Mouse (Mus musculus) cerebellum, postnatal 25 days (tissue): ENCODE measurements around the gene Vmn1r85.
"Not testable (repeated sequence)": the region's sequence is repeated elsewhere in the genome, so short reads cannot be mapped to it uniquely, and the experiment has no call there.

Experiments used
- DNase-seq, 2 experiments: peaks; one replicate each; pipeline ENCODE4 v3.0.0; 2021; ENCODE audit warnings: mixed read lengths in 2 of 2

The Vmn1r85 gene

DNA sequence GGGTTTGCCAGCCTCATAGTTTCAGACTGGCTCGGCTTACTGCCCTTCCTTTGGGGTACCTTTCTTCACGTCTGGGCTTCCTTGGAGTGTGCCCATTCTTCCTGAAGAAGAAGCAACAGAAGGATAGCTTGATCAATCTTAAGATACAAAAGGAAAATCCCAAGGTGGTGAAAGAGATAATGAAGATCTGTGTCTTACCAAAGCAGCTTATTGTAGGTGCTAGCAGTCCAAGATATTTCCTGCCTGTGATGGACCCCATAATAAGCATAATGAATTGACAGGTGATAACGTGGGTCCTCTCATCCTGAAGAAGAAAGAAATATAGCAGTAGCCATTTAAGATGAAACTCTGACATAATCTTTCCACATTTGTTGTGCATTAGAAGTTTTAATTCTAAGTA is at the start of gene Vmn1r85:
TSS of gene Vmn1r85 (minus strand) at position 101 of the 400 bp plus-strand sequence.
- DNase-seq = no peak

DNA sequence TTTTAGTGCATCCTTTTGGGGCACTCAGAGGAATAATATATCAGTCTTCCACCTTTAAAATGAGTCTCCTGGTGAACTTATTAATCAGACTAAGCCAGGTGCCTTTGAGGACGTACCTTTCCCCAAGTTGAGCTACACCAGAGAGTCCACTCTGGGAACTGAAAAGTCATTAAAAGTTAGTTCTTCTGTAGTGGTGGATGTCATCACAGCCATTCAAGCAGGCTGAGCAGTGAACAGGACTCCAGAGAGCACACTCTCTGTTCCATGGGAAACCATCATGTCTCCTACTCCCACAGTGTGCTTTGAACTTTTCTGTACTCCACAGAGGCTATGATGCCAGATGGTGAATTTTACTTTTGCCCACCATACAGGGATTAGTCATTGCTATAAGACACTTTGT is 45.1 kb upstream of the Vmn1r85 start, which contains the start of gene Vmn1r87:
TSS of gene Vmn1r87 (minus strand) at position 101 of the 400 bp plus-strand sequence.
- no peak for DNase-seq

DNA sequence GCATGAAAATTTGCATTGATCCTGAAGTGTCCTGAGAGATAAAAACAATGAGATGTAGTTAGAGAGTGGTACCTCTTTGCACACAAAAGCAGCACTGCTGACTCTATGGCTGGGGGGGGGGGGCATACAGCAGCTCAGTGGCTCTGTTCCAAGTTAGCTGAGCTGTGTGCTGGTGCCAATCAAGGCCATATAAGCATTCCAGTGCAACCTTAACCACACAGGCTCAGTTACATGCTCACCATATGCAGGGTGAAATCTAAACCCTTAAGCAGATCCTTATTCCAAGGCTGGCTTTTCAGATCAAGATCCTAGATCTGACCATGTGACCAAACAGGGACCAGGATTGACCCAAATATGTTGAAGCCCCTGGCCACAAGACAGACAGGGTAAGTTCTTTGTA is 42.4 kb upstream of the Vmn1r85 start:
- no peak for DNase-seq

DNA sequence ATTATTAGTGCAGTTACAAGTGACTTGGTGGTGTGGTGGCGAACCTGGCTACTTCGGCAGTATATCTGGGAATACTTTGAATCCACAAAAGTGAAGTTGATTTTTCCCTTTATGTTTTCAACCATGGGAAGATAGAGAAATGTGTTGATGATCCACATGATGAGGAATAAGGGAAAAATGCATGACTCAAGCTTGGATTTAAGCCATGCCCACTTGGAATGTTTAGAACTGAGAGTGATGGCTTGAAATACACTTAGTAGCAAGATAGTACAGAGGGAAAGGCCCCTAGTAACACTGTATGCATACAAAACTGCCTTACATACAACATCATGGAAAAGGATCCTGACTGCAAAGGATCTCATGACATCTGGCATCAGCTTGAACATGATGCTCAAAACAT is 36.9 kb upstream of the Vmn1r85 start:
- no peak for DNase-seq

DNA sequence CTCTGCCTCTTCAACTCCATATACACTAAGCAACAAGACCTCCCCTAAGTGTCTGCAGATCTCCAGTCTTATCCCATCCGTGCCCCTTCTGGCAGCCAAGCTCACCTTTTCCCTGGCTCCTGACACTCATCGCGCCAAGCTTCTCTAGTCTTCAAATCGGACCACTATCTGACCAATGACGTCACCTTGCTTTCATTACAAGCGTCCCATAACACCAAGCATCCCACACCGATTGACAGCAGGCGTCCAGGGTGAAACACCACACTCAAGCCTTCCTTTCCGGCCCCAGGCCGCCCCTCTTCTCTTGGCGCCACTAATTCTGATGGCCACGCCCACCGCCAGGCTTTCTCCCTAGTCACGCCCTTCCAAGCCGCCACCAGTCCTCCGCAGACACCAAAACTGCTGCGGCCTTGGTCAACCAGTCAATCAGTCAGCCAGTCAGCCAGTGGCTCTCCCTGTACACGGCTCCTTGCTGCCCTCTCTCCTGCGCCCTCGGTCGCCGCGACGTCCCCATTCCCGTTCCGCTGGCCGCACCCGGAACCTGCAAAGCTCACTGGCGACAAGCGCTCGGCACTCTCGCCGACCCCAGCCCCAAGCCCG is 28.7 kb upstream of the Vmn1r85 start:
- DNase-seq = peak in 1 of 2 experiments; percentile 8

DNA sequence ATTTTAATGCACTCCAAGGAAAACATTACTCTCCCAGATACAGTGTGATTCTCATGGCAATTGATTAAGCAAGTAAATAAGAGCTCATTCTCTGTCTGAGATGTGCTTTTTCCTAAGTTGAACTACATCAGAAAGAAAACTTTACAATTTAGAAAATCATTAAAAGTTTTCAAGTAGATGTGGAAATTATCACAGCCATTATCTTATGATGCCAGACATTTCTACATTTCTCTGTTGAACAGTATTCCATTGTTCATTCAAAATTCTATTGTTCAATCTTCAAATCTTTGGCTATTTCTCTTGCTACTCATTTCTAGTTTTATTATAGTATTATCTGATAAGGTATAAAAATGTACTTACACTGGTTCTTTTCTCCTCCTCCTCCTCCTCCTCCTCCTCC is 24.8 kb upstream of the Vmn1r85 start, which contains the start of gene Vmn1r86:
TSS of gene Vmn1r86 (minus strand) at position 101 of the 400 bp plus-strand sequence.
- no peak for DNase-seq

DNA sequence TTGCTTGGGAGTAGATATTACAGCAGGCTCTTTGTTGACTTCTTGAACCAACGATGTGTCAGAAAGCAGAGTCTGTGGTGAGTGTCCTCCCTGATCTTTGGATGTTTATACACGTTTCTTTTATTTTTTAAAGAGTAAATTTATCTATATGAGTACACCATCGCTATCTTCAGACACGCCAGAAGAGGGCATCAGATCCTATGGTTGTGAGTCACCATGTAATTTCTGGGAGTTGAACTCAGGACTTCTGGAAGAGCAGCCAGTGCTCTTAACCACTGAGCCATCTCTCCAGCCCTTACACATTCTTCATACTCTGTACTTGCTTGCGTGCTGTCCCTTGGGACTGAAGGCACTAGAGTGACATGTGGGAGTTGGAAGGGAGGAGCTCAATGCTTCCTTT is 22.7 kb downstream of the Vmn1r85 start:
- no peak for DNase-seq

DNA sequence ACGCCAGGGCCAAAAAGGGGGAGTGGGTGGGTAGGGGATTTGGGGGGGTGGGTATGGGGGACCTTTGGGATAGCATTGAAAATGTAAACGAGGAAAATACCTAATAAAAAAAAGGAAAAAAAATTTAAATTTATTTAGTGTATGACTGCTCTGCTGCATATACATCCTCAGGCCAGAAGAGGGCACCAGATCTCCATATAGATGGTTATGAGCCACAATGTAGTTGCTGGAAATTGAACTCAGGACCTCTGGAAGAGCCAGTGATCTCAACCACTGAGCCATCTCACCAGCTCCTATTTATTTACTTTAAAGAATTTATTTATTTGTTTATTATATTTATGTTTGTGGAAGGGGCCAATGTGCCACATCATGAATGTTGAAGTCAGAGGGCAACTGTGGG is 31.6 kb downstream of the Vmn1r85 start:
- DNase-seq = not testable (repeated sequence)

DNA sequence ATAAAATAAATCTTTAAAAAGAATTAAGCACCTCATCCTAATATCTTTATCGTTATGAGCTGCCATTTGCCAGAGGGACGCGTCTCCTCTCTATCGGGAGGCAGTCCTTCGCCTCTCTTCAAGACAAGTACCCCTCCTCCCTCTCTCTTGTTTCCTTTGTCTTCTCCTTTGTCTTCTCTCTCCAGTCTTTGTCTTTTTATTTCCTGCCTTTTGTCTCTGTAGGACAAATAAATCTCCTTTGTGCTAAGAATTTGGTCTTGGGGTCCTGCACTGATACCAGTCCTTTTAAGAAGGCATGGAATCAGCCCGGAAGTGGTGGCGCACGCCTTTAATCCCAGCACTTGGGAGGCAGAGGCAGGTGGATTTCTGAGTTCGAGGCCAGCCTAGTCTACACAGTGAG is 35.4 kb downstream of the Vmn1r85 start:
- DNase-seq = no peak

DNA sequence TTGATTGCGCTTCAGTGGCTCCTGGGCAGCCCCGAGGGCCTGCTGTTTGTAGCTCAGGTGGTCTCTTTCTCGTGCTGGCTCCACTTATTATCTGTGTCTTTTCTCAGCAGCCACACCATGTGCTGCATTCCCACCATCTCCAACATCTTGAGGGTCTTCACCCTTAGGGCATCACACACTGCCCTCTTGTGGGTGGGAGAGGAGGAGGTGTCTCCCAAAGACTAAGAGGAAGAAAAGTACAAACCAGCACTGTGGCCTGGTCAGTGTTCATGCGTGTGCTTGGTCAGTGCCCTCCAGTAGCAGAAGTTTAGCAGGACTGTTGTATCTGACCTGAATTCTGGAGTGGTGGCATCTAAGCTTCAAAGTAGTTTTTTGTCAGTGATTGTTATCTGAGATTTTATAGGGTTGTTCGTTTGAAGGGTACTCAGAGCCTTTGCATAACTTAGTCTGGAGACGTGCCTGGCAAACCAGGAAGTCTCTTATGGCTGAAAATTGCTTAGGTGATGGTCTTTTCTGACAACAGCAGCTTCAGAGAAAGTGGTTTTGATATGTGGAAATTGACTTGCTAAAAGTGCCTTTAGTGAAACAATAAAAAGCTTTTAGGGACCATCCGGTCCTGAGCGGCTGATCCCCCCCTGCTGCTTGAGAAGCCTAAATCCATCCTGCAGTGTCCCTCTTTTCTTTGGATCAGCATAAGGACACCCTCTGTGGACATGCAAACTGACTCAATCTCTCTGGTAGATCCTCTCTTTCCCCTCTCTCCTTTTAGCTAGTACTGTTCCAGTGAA is 37.9 kb downstream of the Vmn1r85 start:
- DNase-seq = no peak

DNA sequence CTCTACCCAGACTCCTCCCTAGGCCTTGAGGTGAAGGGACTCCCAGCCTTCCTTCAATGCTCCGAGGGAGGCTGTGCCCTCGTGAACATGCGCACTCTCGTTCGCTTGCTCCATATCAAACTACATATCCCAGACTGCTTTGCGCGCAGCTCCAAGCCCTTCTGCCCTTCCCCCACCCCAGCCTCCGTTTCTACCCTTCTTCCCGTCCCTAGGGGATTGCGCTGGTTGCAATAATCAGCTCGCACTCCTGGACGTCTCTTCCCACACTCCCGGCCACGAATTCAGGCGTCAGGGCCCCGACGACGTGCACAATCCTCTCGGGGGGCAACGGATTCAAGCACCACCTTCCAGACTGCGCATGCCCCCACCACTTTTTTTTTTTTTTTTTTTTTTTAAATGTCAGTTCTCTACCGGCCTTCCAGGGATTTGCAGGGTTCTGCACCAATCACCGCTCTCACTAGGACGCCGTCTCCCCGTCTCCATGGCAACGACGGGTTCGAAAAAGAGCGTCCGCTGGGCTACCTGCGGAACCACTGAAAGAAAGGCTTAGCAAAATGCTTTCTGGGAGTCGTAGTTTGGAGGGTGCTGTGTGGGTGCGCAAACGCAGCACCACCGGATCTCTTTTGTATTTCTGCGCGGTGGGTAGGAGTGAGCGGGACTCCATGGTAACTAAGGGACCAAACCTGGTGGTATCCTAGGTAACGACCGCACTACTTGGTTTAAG is 40.5 kb downstream of the Vmn1r85 start, which contains the start of gene Mzf1:
TSS of gene Mzf1 (minus strand) at position 478 of the 724 bp plus-strand sequence.
- peak; percentile 95 to 97 for DNase-seq

DNA sequence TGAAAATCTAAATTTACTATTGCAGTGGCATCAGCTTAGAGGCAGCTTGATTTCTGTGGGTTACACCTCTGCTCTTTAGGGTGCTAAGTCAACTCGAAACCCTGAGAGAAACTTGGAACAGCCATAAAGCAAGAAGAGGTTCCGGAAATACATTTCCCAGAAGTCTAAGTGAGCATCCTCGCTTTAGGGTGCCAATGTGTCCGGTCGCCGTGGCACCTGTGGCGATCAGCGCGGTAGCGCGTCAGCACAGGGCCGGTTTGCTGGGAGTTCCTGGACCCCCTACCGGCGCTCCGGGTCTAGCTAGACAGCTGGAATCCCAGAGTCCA is 41.0 kb downstream of the Vmn1r85 start:
- no peak for DNase-seq

DNA sequence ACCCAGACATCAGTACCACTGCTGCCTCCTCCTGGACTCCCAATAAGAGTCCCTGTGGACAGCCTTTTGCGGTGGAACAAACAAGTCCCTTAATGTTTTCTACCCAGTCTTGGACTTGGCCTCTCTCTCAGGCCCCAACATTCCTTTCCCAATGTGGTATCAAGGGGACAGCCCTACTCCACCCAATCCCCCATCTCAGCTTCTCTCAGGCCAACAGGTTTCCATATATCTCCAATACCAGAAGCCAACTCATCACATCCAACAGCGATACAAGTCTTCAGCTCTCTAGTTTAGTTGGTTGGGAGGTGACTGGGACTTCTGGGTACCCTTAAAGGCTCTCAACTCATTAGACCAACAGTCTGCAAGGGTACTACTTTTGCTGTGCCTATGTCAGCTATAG is 41.5 kb downstream of the Vmn1r85 start:
- peak in 1 of 2 experiments; percentile 1 for DNase-seq

DNA sequence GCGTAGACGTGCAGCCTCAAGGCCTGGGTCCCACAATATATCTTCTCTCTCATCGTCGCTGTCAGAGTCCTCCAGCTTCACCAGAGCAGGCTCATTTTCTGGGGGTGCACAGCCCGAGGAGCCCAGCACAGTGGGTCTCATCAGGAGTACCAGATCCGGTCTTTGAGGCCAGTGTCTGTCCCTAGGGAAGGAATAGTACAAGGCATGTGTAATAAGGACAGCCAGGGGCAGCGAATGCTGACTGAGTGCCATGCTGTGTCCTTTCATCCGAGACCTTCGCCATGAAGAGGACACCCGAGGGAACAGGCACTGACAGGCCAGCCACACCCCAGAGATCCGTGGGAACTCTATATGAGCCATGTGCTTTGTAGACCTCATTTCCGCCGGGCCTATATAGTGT is 42.0 kb downstream of the Vmn1r85 start:
- DNase-seq = peak in 1 of 2 experiments; percentile 3

DNA sequence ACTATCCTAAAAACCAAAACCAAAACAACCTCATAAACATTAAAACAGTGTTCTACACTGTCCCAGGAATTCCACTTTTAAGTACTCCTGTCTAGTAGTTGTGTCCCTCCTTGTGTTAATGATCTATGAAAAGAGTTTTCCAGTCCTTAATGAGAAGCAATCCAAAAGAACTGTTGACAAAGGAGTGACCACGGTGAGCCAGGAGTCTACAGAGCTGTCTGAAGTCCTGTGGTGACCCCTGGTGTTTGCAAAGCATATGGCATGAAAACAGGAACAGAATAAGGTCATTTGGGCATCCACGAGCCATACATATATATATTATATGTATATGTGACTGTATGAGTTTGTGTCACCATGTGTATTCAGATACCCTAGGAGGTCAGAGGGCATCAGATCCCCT is 48.9 kb downstream of the Vmn1r85 start:
- peak in 1 of 2 experiments; percentile 74 for DNase-seq

DNA sequence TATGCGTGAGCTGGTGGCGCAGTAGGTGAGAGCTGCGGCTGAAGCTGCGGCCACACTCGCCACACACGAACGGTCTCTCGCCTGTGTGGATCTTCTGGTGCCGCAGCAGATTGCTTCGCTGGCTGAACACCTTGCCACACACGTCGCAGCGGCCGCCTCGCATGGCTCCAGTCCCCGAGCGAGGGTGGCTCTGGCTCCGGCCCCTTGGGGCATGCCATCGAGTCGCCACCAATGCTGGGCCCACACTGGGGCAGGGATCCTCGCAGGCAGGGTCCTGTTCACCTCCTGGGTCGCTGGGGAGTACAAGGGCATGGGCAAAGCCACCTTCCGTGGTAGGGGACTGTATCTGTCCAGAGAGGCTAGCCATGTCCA is 50.7 kb downstream of the Vmn1r85 start:
- DNase-seq = no peak

DNA sequence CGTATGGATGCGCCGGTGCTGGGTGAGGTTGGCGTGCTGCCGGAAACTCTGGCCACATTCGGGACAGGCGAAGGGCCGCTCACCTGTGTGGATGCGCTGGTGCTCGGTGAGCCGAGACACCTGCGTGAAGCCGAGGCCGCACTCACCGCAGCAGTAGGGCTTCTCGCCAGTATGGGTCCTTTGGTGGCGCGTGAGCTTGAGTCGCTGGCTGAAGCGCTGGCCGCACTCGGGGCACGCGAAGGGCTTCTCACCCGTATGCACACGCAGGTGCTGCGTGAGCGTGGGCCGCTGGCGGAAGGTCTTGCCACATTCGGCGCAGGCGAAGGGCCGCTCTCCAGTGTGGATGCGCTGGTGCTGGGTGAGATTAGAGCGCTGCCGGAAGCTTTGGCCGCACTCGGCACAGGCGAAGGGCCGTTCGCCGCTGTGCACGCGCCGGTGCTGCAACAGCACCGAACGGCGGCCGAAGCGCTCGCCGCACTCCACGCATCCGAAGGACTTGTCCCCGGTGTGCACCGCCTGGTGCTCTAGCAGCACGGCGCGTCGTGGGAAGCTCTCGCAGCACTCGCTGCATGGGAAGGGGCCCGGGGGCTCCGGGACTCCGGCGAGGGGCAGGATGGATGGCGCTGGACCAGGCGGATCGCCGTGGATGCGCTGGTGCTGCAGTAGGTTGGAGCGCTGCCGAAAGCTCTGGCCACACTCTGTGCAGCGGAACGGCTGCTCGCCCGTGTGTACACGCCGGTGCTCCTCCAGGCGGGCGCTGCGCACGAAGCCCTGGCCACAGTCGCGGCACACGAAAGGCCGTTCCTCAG is 51.3 kb downstream of the Vmn1r85 start:
- DNase-seq = peak; percentile 89

DNA sequence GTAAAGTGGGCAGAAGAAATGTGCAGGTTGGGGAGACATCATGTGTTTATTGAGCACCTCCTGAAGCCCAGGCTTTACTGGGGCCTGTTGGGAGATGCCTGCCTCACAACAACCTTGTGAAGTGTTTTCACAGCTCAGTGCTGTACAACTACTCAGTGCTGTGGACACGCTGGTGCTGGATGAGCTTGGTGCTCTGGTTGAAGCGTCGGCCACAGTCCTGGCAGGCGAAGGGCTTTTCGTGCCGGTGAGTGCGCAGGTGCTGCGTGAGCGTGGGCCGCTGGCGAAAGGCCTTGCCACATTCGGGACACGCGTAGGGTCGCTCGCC is 51.9 kb downstream of the Vmn1r85 start:
- DNase-seq = peak; percentile 84

DNA sequence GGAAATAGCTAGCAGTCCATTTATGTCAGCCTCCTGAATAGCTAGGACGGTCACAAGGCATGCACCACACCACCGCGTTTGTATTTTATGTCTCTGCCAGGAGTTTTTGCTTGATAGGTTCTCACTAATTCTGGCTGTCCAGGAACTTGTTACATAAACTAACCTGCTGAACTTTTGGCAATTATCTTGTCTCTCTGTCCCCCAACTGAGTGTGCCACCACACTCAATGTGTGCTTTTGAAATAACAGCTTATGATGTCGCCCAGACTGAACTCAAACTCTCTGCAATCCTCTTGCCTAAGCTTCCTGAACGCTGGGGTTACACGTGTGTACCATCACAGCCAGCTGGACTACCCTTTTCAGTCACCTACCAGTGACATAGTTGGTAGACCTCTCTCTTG is 52.5 kb downstream of the Vmn1r85 start:
- peak in 1 of 2 experiments; percentile 9 for DNase-seq

DNA sequence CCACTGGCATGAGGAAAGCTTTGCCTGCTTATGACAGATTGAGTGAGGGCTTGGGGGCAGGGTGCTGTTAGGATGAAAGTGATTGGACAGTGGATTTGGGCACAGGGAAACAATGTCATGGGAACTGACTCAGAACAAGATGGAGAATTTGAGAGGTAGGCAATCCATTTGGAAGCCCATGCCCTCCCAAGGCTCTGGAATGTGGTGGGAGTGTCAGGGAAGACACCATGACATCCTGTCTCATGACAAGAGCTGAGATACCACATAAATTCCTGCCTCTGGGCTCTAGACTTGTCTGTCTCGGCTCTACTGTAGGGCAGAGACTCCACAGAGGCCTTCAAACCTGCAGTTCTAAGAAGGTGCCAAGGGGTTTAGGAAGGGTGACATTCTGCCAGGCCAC is 53.7 kb downstream of the Vmn1r85 start:
- no peak for DNase-seq

DNA sequence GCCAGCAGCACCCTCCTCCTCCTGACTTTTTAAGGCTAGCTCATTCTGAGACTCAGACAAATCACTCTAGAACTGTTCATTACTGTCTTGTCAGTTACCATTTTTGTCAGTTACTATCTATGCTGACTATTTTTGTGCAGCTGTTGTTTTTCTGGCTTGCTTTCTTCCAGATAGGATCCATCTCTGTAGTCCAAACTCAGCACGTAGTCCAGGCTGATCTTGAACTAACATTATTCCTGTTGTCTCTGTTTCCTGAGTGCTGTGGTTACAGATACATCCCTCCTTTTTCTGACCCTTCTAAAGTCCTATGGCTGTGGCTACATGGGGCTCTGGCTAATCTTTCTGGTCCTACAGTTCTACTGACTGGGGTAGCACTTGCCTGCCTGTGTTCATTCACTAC is 55.8 kb downstream of the Vmn1r85 start:
- no peak for DNase-seq

DNA sequence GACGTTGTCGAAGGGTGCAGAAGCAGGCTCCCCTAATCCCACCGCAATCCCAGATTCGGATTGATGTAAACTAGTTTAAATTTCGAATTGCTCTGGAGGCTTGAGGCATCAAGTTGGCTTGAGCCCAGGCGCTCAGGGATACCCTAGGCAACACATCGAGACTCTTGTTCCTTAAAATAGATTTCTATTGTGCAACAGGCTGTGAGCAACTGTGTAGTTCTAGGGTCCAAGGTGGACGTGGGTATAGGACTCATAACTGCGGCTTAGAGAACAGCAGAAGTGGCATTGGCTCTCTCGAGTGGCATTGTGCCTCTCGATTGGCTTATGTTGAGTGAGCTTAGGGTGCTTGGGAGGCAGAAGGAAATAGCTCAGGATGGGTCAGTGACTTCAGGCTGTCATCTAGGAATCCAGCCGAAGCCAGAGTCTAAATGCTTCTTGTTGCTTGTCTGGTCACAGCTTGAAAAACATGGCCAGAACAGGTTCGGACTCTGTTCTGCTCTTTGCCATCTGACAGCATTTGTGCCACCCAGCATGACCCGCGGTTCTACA is 56.3 kb downstream of the Vmn1r85 start:
- peak; percentile 35 to 38 for DNase-seq
